Mouse (Mus musculus) cerebellum, adult 2 months (tissue): Measurements from ENCODE around the gene Gss. TPM values are rescaled to one million over a fixed set of nuclear protein-coding genes. Genes with fewer than 3 reads are reported as not detected.
A peak's percentile ranks its signal among the peaks of the same experiment; 100 is the strongest.

Experiments used
- DNase-seq, 2 experiments: peaks; one replicate each; pipeline ENCODE4 v3.0.0; 2021
- H3K27ac ChIP-seq: fragments of 200-500 bp; 2 replicates; pipeline ENCODE4 v1.5.1; 2012; ENCODE audit warnings: low read length, control low read depth, inconsistent platforms; ENCODE audit not compliant: insufficient read depth
- H3K27me3 ChIP-seq: fragments of 200-500 bp; 2 replicates; pipeline ENCODE4 v1.6.1; 2012; ENCODE audit warnings: inconsistent platforms, mild to moderate bottlenecking, low read length, moderate library complexity; ENCODE audit not compliant: control insufficient read depth, insufficient read depth
- H3K4me1 ChIP-seq: fragments of 200-500 bp; 2 replicates; pipeline ENCODE4 v1.6.1; 2011; ENCODE audit warnings: low read length; ENCODE audit not compliant: control insufficient read depth, insufficient read depth
- H3K4me3 ChIP-seq: fragments of 200-500 bp; replicated peaks from 2 replicates; pipeline ENCODE3; 2011; ENCODE audit warnings: mild to moderate bottlenecking, low read depth, low read length, control low read depth; ENCODE audit not compliant: insufficient read depth
- CTCF ChIP-seq: fragments of 200-500 bp; IDR thresholded peaks from 2 replicates; pipeline ENCODE4 v1.5.1; 2011; ENCODE audit warnings: low read depth, mild to moderate bottlenecking, control low read depth, low read length, moderate library complexity, borderline replicate concordance; ENCODE audit not compliant: insufficient read depth
- POLR2A ChIP-seq: fragments of 200-500 bp; IDR thresholded peaks from 2 replicates; pipeline ENCODE4 v1.6.1; 2011; ENCODE audit warnings: low read length, control low read depth, borderline replicate concordance; ENCODE audit not compliant: insufficient read depth
- WGBS: fragments of 180-500 bp; shearing (Covaris S2); methylation state at CpG from one replicate; pipeline ENCODE4 v1.1.7; 2018; 5-methylcytosine and 5-hydroxymethylcytosine counted together
- polyA plus RNA-seq: library from polyadenylated mRNA; depleted of rRNA; stranded (reverse); fragments of >200 nt; gene quantifications from 2 replicates; pipeline ENCODE4 v1.2.3, GENCODE M21; 2012

The Gss gene
- polyA plus RNA-seq, 1 experiment = 25.7 TPM

GRCm38 (mm10) chr2:155592854-155593283 lies 259 bp upstream of the Gss start:
- H3K27ac ChIP-seq = peak overlapping the region; percentile 82

GRCm38 (mm10) chr2:155591676-155592075 lies 934 bp downstream of the Gss start:
- DNase-seq = peak in 1 of 2 experiments; percentile 17
- TF ChIP-seq POLR2A = no peak
- TF ChIP-seq CTCF = no peak
- no peak overlapping the region for H3K27ac ChIP-seq
- H3K27me3 ChIP-seq = no peaks in the 10 kb centered on the region
- WGBS = 8% methylated on average over 6 of the region's 6 CpGs
- H3K4me3 ChIP-seq = peak overlapping the region; percentile 98
- no peaks in the 10 kb centered on the region for H3K4me1 ChIP-seq

More at GRCm38 (mm10) chr2:155592854-155593283, 259 bp upstream of the Gss start:
- WGBS = 0% methylated on average over 9 of the region's 9 CpGs
- Histone ChIP-seq H3K4me3 (peak overlapping the region; percentile 98), H3K27me3 (no peaks in the 10 kb centered on the region), H3K4me1 (no peaks in the 10 kb centered on the region)
- DNase-seq = no peak
- TF ChIP-seq CTCF (no peak), POLR2A (no peak)

- DNase-seq = no peak
- 88% methylated on average over 2 of the region's 2 CpGs for WGBS
- TF ChIP-seq POLR2A = no peak
- no peak for TF ChIP-seq CTCF
- Histone ChIP-seq H3K4me1 (no peaks in the 10 kb centered on the region), H3K4me3 (no peak overlapping the region), H3K27ac (no peak overlapping the region), H3K27me3 (no peaks in the 10 kb centered on the region)
Observed at GRCm38 (mm10) chr2:155590876-155591275, 1.7 kb downstream of the Gss start.

- H3K27ac ChIP-seq = no peak overlapping the region
- H3K4me1 ChIP-seq = no peaks in the 10 kb centered on the region
- DNase-seq = no peak
- TF ChIP-seq POLR2A (no peak), CTCF (no peak)
- no peaks in the 10 kb centered on the region for H3K27me3 ChIP-seq
- H3K4me3 ChIP-seq = no peak overlapping the region
- 56% methylated on average over 6 of the region's 6 CpGs for WGBS
Observed at GRCm38 (mm10) chr2:155589521-155589920, 3.1 kb downstream of the Gss start.

GRCm38 (mm10) chr2:155588136-155588535 lies 4.5 kb downstream of the Gss start:
- WGBS = 51% methylated on average over 3 of the region's 3 CpGs
- H3K27me3 ChIP-seq = no peaks in the 10 kb centered on the region
- TF ChIP-seq POLR2A (no peak), CTCF (no peak)
- no peak overlapping the region for H3K27ac ChIP-seq
- DNase-seq = no peak
- H3K4me3 ChIP-seq = no peak overlapping the region
- H3K4me1 ChIP-seq = no peaks in the 10 kb centered on the region

GRCm38 (mm10) chr2:155585486-155585885 lies 7.1 kb downstream of the Gss start:
- no peak for DNase-seq
- WGBS = 74% methylated on average over 10 of the region's 10 CpGs
- H3K4me1 ChIP-seq = no peaks in the 10 kb centered on the region
- no peak overlapping the region for H3K4me3 ChIP-seq
- no peaks in the 10 kb centered on the region for H3K27me3 ChIP-seq
- TF ChIP-seq POLR2A (no peak), CTCF (no peak)
- H3K27ac ChIP-seq = no peak overlapping the region

- 89% methylated on average over 9 of the region's 9 CpGs for WGBS
- Histone ChIP-seq H3K27ac (no peak overlapping the region), H3K4me3 (no peak overlapping the region), H3K27me3 (no peaks in the 10 kb centered on the region), H3K4me1 (no peaks in the 10 kb centered on the region)
- no peak for DNase-seq
- TF ChIP-seq POLR2A (no peak), CTCF (no peak)
Observed at GRCm38 (mm10) chr2:155585082-155585481, 7.5 kb downstream of the Gss start.

- DNase-seq = peak; percentile 64 to 66
- Histone ChIP-seq H3K27me3 (no peaks in the 10 kb centered on the region), H3K4me1 (no peaks in the 10 kb centered on the region), H3K4me3 (no peak overlapping the region), H3K27ac (no peak overlapping the region)
- 44% methylated on average over 5 of the region's 5 CpGs for WGBS
- TF ChIP-seq POLR2A (no peak), CTCF (peak; percentile 96)
Observed at GRCm38 (mm10) chr2:155583927-155584530, 8.6 kb downstream of the Gss start.
